Comparison of ENCODE assay signal across 12 mouse cellular contexts in genomic region chr11:84867586-84867985, GRCm38 (mm10). TPM values are rescaled to one million over a fixed set of nuclear protein-coding genes. Genes with fewer than 3 reads are reported as not detected.
DNase-seq lines count a peak whose midpoint lies in the region; ATAC-seq and TF ChIP-seq lines count a peak whose summit lies in the region.
"Had no signal": no experiment of that assay in that cellular context is flagged by ENCODE, and none has a peak within 500 bp of the region (broad histone marks: within the 10 kb centered on the region; RNA-seq: fewer than 3 reads in every experiment).

No protein-coding gene starts in this region.

- 90% methylated on average over 2 of the region's 2 CpGs for WGBS in heart, embryonic 16.5 days
- WGBS in midbrain, embryonic 12.5 days = 87% methylated on average over 2 of the region's 2 CpGs
- WGBS in midbrain, embryonic 10.5 days = 95% methylated on average over 2 of the region's 2 CpGs
- 78% methylated on average over 2 of the region's 2 CpGs for WGBS in intestine, embryonic 15.5 days

- H3K4me2 ChIP-seq in heart, embryonic 16.5 days (ENCODE audit: low read depth, low read length) = 0 out of 2 replicates have a peak overlapping the region, but pooled peaks have one; percentile 2
- H3K4me2 ChIP-seq in midbrain, embryonic 12.5 days (replicated peaks) = peak overlapping the region; percentile 11; the same call in 1 of the 2 replicates
- peak overlapping the region; percentile 28; the same call in 1 of the 2 replicates for H3K4me2 ChIP-seq in intestine, embryonic 15.5 days (replicated peaks)
- H3K4me2 ChIP-seq in myocyte (ENCODE audit: low read depth) = peak overlapping the region; percentile 88
- H3K4me2 ChIP-seq: limb, embryonic 15.5 days had no signal

- peaks cover 22% of the 10 kb centered on the region for H3K4me1 ChIP-seq in heart, embryonic 16.5 days (ENCODE audit: control insufficient read depth, insufficient read depth, low read length)
- peaks cover 15% of the 10 kb centered on the region for H3K4me1 ChIP-seq in midbrain, embryonic 12.5 days
- H3K4me1 ChIP-seq in midbrain, embryonic 10.5 days = peaks cover 40% of the 10 kb centered on the region
- H3K4me1 ChIP-seq in intestine, embryonic 15.5 days (replicated peaks) = peaks cover 5% of the 10 kb centered on the region; the same call in 1 of the 2 replicates

- H3ac ChIP-seq in myocyte (ENCODE audit: control insufficient read depth, insufficient read length) = no peak overlapping the region

- H3K36me3 ChIP-seq in heart, embryonic 16.5 days (ENCODE audit: control insufficient read depth, insufficient read depth) = no peaks in the 10 kb centered on the region
- 0 out of 2 replicates have a peak, but pooled peaks cover 5% of the 10 kb centered on the region for H3K36me3 ChIP-seq in midbrain, embryonic 12.5 days
- peaks cover 10% of the 10 kb centered on the region; the same call in 1 of the 2 replicates for H3K36me3 ChIP-seq in midbrain, embryonic 10.5 days
- no peaks in the 10 kb centered on the region for H3K36me3 ChIP-seq in intestine, embryonic 15.5 days
- H3K36me3 ChIP-seq in myocyte (ENCODE audit: control insufficient read depth, insufficient read depth) = no peaks in the 10 kb centered on the region

- no peak overlapping the region for H3K9ac ChIP-seq in heart, embryonic 16.5 days (ENCODE audit: low read length)
- no peak overlapping the region for H3K9ac ChIP-seq in midbrain, embryonic 12.5 days (replicated peaks)
- H3K9ac ChIP-seq in intestine, embryonic 15.5 days = no peak overlapping the region
- H3K9ac ChIP-seq: limb, embryonic 15.5 days had no signal

- H3K4me3 ChIP-seq in heart, embryonic 16.5 days (ENCODE audit: low read length) = no peak overlapping the region
- H3K4me3 ChIP-seq in midbrain, embryonic 12.5 days = no peak overlapping the region
- no peak overlapping the region for H3K4me3 ChIP-seq in midbrain, embryonic 10.5 days
- no peak overlapping the region for H3K4me3 ChIP-seq in intestine, embryonic 15.5 days (replicated peaks)
- no peak overlapping the region for H3K4me3 ChIP-seq in myocyte
- H3K4me3 ChIP-seq: limb, embryonic 15.5 days had no signal

- ATAC-seq in heart, embryonic 16.5 days (replicated peaks; ENCODE audit: extremely low read depth, insufficient read depth, low FRiP score) = no peak
- no peak for ATAC-seq in midbrain, embryonic 12.5 days (ENCODE audit: low FRiP score, low read depth)
- ATAC-seq in intestine, embryonic 15.5 days = no peak
- no peak for ATAC-seq in cerebellum, adult (ENCODE audit: insufficient number of reproducible peaks, low FRiP score, low TSS enrichment)
- ATAC-seq in inflammation-experienced regulatory T-cells, adult 6 months = no peak

- no peak for TF ChIP-seq POLR2A in myocyte (IDR thresholded peaks at IDR 0.05; ENCODE audit: insufficient read length, low read depth)

- H3K9me3 ChIP-seq in heart, embryonic 16.5 days (replicated peaks; ENCODE audit: control insufficient read depth, low read length) = no peaks in the 10 kb centered on the region
- H3K9me3 ChIP-seq in midbrain, embryonic 12.5 days = no peaks in the 10 kb centered on the region
- H3K9me3 ChIP-seq in midbrain, embryonic 10.5 days (replicated peaks) = no peaks in the 10 kb centered on the region
- H3K9me3 ChIP-seq in intestine, embryonic 15.5 days = no peaks in the 10 kb centered on the region
- H3K9me3 ChIP-seq: limb, embryonic 15.5 days had no signal

- peaks cover 80% of the 10 kb centered on the region for H3K79me2 ChIP-seq in myocyte (ENCODE audit: control insufficient read depth, insufficient read depth)

- no peaks in the 10 kb centered on the region for H3K27me3 ChIP-seq in heart, embryonic 16.5 days (ENCODE audit: control insufficient read depth, insufficient read depth, low read length)
- no peaks in the 10 kb centered on the region for H3K27me3 ChIP-seq in midbrain, embryonic 12.5 days
- H3K27me3 ChIP-seq in midbrain, embryonic 10.5 days (ENCODE audit: low read depth, poor library complexity, severe bottlenecking) = no peaks in the 10 kb centered on the region
- H3K27me3 ChIP-seq in intestine, embryonic 15.5 days (replicated peaks) = no peaks in the 10 kb centered on the region
- no peaks in the 10 kb centered on the region for H3K27me3 ChIP-seq in myocyte (ENCODE audit: control insufficient read depth, insufficient read depth, insufficient read length)
- H3K27me3 ChIP-seq: limb, embryonic 15.5 days had no signal

- no peak overlapping the region for H3K27ac ChIP-seq in heart, embryonic 16.5 days (ENCODE audit: low read length)
- no peak overlapping the region for H3K27ac ChIP-seq in midbrain, embryonic 12.5 days (replicated peaks)
- H3K27ac ChIP-seq in midbrain, embryonic 10.5 days (replicated peaks) = no peak overlapping the region
- no peak overlapping the region for H3K27ac ChIP-seq in intestine, embryonic 15.5 days
- H3K27ac ChIP-seq: limb, embryonic 15.5 days had no signal

- DNase-seq in heart, adult 11 months = no peak
- no peak for DNase-seq in midbrain, embryonic 10.5 days (ENCODE audit: low spot score)
- DNase-seq: cerebellum, adult 11 months; spleen, adult 18-20 months; thymus, postnatal 36 days had no signal

TF ChIP-seq in myocyte, 11 proteins besides CTCF, POLR2A, EP300 and RAD21:
- TF ChIP-seq USF1 (IDR thresholded peaks at IDR 0.05; ENCODE audit: low read depth) (no peak), E2F4 (IDR thresholded peaks at IDR 0.05; ENCODE audit: insufficient read depth) (no peak), MAX (IDR thresholded peaks at IDR 0.05; ENCODE audit: low read depth) (no peak), POLR2AphosphoS2 (IDR thresholded peaks at IDR 0.05; ENCODE audit: insufficient read length, low read depth) (no peak), TCF12 (IDR thresholded peaks at IDR 0.05; ENCODE audit: insufficient read depth, poor library complexity, severe bottlenecking) (no peak), MYOG (IDR thresholded peaks at IDR 0.05; ENCODE audit: control insufficient read depth in 1 of 3, insufficient read depth in 1 of 3, insufficient read length in 2 of 3, low read depth in 2 of 3) (no peak), MYOD1 (IDR thresholded peaks at IDR 0.05; ENCODE audit: control insufficient read depth in 1 of 3, insufficient read length in 2 of 3, low read depth in 2 of 3) (no peak), REST (IDR thresholded peaks at IDR 0.05; ENCODE audit: insufficient read depth, insufficient read length) (no peak), CEBPB (IDR thresholded peaks at IDR 0.05; ENCODE audit: insufficient read depth, poor library complexity, severe bottlenecking) (no peak), TCF3 (IDR thresholded peaks at IDR 0.05; ENCODE audit: insufficient read length, low read depth) (no peak), SRF (IDR thresholded peaks at IDR 0.05; ENCODE audit: control insufficient read depth, insufficient read length, low read depth) (no peak)

RNA-seq across cellular contexts. Expression of gene Ggnbp2, which starts 3.0 kb away (rescaled TPM):
- 50.0 and 55.8 TPM in 2 replicates for polyA plus RNA-seq in heart, embryonic 16.5 days (2015; fragmentation: Nextera tagmentation; extraction: Ambion mirVana)
- polyA plus RNA-seq in midbrain, embryonic 12.5 days (2016; fragmentation: Nextera tagmentation; extraction: Ambion mirVana) = 69.2 and 79.1 TPM in 2 replicates
- polyA plus RNA-seq in midbrain, embryonic 10.5 days (2016; fragmentation: Nextera tagmentation; extraction: Ambion mirVana) = 55.7 and 56.3 TPM in 2 replicates
- polyA plus RNA-seq in intestine, embryonic 15.5 days (2015; fragmentation: Nextera tagmentation; extraction: Ambion mirVana) = 78.7 and 83.1 TPM in 2 replicates
- polyA plus RNA-seq in myocyte (2012; fragmentation: generic; extraction: Trizol) = 24.8 TPM
- 100 to 1,000 TPM; 106 to 124 (median 111) TPM for polyA plus RNA-seq in inflammation-experienced regulatory T-cells, adult 6 months (2017; shearing (Covaris generic))

RNA-seq across cellular contexts. Expression of gene Myo19, which starts 12.4 kb away (rescaled TPM):
- 6.6 and 6.8 TPM in 2 replicates for polyA plus RNA-seq in heart, embryonic 16.5 days (2015; fragmentation: Nextera tagmentation; extraction: Ambion mirVana)
- 8.5 and 9.9 TPM in 2 replicates for polyA plus RNA-seq in midbrain, embryonic 12.5 days (2016; fragmentation: Nextera tagmentation; extraction: Ambion mirVana)
- 11.8 and 12.6 TPM in 2 replicates for polyA plus RNA-seq in midbrain, embryonic 10.5 days (2016; fragmentation: Nextera tagmentation; extraction: Ambion mirVana)
- 7.6 and 7.8 TPM in 2 replicates for polyA plus RNA-seq in intestine, embryonic 15.5 days (2015; fragmentation: Nextera tagmentation; extraction: Ambion mirVana)
- 4.8 TPM for polyA plus RNA-seq in myocyte (2012; fragmentation: generic; extraction: Trizol)
- 1 to 10 TPM; 1.2 to 2.8 (median 2.4) TPM for polyA plus RNA-seq in inflammation-experienced regulatory T-cells, adult 6 months (2017; shearing (Covaris generic))

RNA-seq across cellular contexts. Expression of gene Pigw, which starts 12.5 kb away (rescaled TPM):
- polyA plus RNA-seq in heart, embryonic 16.5 days (2015; fragmentation: Nextera tagmentation; extraction: Ambion mirVana) = 2.8 and 3.0 TPM in 2 replicates
- 2.6 and 2.8 TPM in 2 replicates for polyA plus RNA-seq in midbrain, embryonic 12.5 days (2016; fragmentation: Nextera tagmentation; extraction: Ambion mirVana)
- 2.2 and 3.4 TPM in 2 replicates for polyA plus RNA-seq in midbrain, embryonic 10.5 days (2016; fragmentation: Nextera tagmentation; extraction: Ambion mirVana)
- polyA plus RNA-seq in intestine, embryonic 15.5 days (2015; fragmentation: Nextera tagmentation; extraction: Ambion mirVana) = 2.8 and 3.4 TPM in 2 replicates
- 4.5 TPM for polyA plus RNA-seq in myocyte (2012; fragmentation: generic; extraction: Trizol)
- polyA plus RNA-seq in inflammation-experienced regulatory T-cells, adult 6 months (2017; shearing (Covaris generic)) = 1 to 10 TPM; 2.1 to 4.2 (median 2.8) TPM

RNA-seq across cellular contexts. Expression of gene Dhrs11, which starts 38.8 kb away (rescaled TPM):
- polyA plus RNA-seq in heart, embryonic 16.5 days (2015; fragmentation: Nextera tagmentation; extraction: Ambion mirVana) = 73.8 and 81.8 TPM in 2 replicates
- 6.8 and 7.6 TPM in 2 replicates for polyA plus RNA-seq in midbrain, embryonic 12.5 days (2016; fragmentation: Nextera tagmentation; extraction: Ambion mirVana)
- polyA plus RNA-seq in midbrain, embryonic 10.5 days (2016; fragmentation: Nextera tagmentation; extraction: Ambion mirVana) = 12.0 and 12.8 TPM in 2 replicates
- 64.4 and 78.1 TPM in 2 replicates for polyA plus RNA-seq in intestine, embryonic 15.5 days (2015; fragmentation: Nextera tagmentation; extraction: Ambion mirVana)
- 13.8 TPM for polyA plus RNA-seq in myocyte (2012; fragmentation: generic; extraction: Trizol)
- 10 to 100 TPM in 1 of 3 experiments, 1 to 10 TPM in 2; 7.9 to 10.9 (median 9.0) TPM for polyA plus RNA-seq in inflammation-experienced regulatory T-cells, adult 6 months (2017; shearing (Covaris generic))

RNA-seq across cellular contexts. Expression of gene Mrm1, which starts 48.3 kb away (rescaled TPM):
- 24.0 and 28.4 TPM in 2 replicates for polyA plus RNA-seq in heart, embryonic 16.5 days (2015; fragmentation: Nextera tagmentation; extraction: Ambion mirVana)
- 11.0 and 11.7 TPM in 2 replicates for polyA plus RNA-seq in midbrain, embryonic 12.5 days (2016; fragmentation: Nextera tagmentation; extraction: Ambion mirVana)
- polyA plus RNA-seq in midbrain, embryonic 10.5 days (2016; fragmentation: Nextera tagmentation; extraction: Ambion mirVana) = 14.6 and 16.2 TPM in 2 replicates
- 16.0 and 16.3 TPM in 2 replicates for polyA plus RNA-seq in intestine, embryonic 15.5 days (2015; fragmentation: Nextera tagmentation; extraction: Ambion mirVana)
- 11.4 TPM for polyA plus RNA-seq in myocyte (2012; fragmentation: generic; extraction: Trizol)
- 10 to 100 TPM in 2 of 3 experiments, 1 to 10 TPM in 1; 5.1 to 11.7 (median 10.2) TPM for polyA plus RNA-seq in inflammation-experienced regulatory T-cells, adult 6 months (2017; shearing (Covaris generic))

Comparison
In these comparisons a context has a peak if more than half of its experiments do, and no peak if none do; other contexts are left out.
1. H3K4me2 ChIP-seq: peak in every context shown above with its lines; median percentile 88 in myocyte; 28 in intestine, embryonic 15.5 days; 11 in midbrain, embryonic 12.5 days; 2 in heart, embryonic 16.5 days.